Mouse (Mus musculus) bone marrow, adult 2 months (tissue): ENCODE measurements around the gene Epha3. TPM values are rescaled to one million over a fixed set of nuclear protein-coding genes. Genes with fewer than 3 reads are reported as not detected.

ENCODE experiments used
- H3K27ac ChIP-seq: fragments of 200-500 bp; 2 replicates; pipeline ENCODE4 v1.5.1; 2012; ENCODE audit warnings: low read depth, mild to moderate bottlenecking, control low read depth, inconsistent platforms, low read length; ENCODE audit not compliant: control insufficient read depth, poor library complexity, insufficient read depth
- H3K4me1 ChIP-seq: fragments of 200-500 bp; 2 replicates; pipeline ENCODE4 v1.6.1; 2011; ENCODE audit warnings: low read length; ENCODE audit not compliant: control insufficient read depth, insufficient read depth
- H3K4me3 ChIP-seq: fragments of 200-500 bp; replicated peaks from 2 replicates; pipeline ENCODE3; 2011; ENCODE audit warnings: mild to moderate bottlenecking, low read depth, low read length, control low read depth; ENCODE audit not compliant: control insufficient read depth
- CTCF ChIP-seq: fragments of 200-500 bp; IDR thresholded peaks from 2 replicates; pipeline ENCODE4 v1.5.1; 2011; ENCODE audit warnings: low read length, control low read depth; ENCODE audit not compliant: control insufficient read depth, insufficient read depth
- POLR2A ChIP-seq: fragments of 200-500 bp; IDR thresholded peaks from 2 replicates; pipeline ENCODE4 v1.6.1; 2011; ENCODE audit warnings: low read depth, mild to moderate bottlenecking, control low read depth, low read length, borderline replicate concordance; ENCODE audit not compliant: control insufficient read depth
- WGBS: fragments of 180-500 bp; shearing (Covaris S2); methylation state at CpG from one replicate; pipeline ENCODE4 v1.1.7; 2018; 5-methylcytosine and 5-hydroxymethylcytosine counted together
- polyA plus RNA-seq: library from polyadenylated mRNA; stranded (reverse); fragments of >200 nt; gene quantifications from 2 replicates; pipeline ENCODE4 v1.2.4, GENCODE M21; 2011; ENCODE audit warnings: low replicate concordance; ENCODE audit not compliant: missing spikeins, insufficient read depth, insufficient read length

Epha3 gene
- polyA plus RNA-seq, 1 experiment, result 0.45 TPM

DNA sequence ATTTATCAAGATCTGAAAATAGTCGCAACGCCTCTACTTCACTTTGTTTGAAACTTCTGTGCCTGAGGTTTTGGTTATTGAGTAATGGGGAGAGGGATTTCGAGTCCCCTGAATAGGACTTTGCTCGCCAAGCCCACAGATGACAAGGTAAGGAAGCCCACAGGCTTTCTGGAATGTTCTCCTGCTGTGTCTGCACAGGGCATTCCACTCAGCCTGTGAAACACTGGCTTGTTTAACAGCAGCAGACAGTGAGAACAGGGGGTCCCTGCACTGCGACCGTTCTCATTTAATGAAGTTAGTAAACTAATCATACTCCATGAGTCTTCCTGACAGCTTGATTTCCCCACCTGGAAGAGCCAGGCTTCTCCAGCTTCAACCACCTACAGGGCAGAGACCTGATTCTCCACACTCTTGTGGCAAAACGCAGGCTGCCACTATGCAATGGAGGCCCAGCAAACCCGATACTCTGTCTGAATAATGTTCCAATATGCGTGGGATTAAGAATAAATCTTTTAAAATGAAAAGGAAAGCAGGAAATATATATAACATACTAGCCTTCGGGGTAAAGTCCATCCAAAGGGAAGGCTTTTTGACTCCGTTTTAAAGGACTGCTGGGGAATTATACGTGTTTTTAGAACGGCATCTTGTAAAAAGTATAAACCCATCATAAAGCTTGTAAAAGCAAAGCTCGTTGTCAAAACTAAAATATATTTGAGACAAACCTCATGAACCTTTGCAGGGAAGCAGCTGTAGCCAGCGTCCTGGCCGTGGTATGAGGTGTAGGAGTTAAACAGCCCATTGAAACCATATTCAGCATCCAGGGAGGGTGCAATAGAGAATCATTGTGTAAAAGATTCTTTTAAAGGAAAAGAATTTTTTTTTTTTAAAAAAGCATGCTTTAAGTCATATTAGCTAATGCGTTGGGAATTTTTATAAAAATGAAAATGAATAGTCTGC lies 156.8 kb downstream of the Epha3 start:
- H3K27ac ChIP-seq, result no peak overlapping the region
- 81% methylated on average over 17 of the region's 17 CpGs for WGBS

DNA sequence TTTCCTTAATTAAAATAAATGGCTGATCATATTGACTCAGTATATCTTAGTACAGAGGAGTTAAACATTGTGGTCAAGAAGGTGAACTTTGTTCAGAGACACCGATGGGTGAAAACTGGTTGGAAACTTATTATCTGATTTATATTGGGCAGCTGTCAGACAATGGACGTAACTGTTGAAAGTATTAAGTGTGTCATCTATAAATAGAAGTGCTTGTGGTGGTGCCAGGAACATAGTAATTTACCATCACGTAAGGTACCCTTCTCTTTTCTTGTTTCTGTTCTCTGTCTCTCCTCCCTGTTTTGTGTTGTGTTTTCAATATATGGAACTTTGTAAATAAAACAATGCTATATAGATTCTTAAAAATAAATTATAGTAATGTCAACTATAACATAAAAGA lies 174.6 kb downstream of the Epha3 start:
- Histone ChIP-seq H3K4me3 (no peak overlapping the region), H3K4me1 (no peaks in the 10 kb centered on the region), H3K27ac (no peak overlapping the region)
- TF ChIP-seq POLR2A (no peak), CTCF (no peak)
- WGBS, result 64% methylated on average over 3 of the region's 3 CpGs

More for the DNA sequence above, 156.8 kb downstream of the Epha3 start:
- no peak for TF ChIP-seq POLR2A
- TF ChIP-seq CTCF, result no peak
- Histone ChIP-seq H3K4me3 (no peak overlapping the region), H3K4me1 (no peaks in the 10 kb centered on the region)

GRCm38 (mm10) chr16:63684211-63684610 lies 179.8 kb downstream of the Epha3 start:
- no peak overlapping the region for H3K27ac ChIP-seq
- H3K4me3 ChIP-seq, result no peak overlapping the region
- 60% methylated on average over 4 of the region's 4 CpGs for WGBS
- no peaks in the 10 kb centered on the region for H3K4me1 ChIP-seq
- TF ChIP-seq CTCF, result no peak
- TF ChIP-seq POLR2A, result no peak

GRCm38 (mm10) chr16:63674426-63674825 lies 189.5 kb downstream of the Epha3 start:
- TF ChIP-seq POLR2A, result no peak
- TF ChIP-seq CTCF, result no peak
- Histone ChIP-seq H3K4me1 (no peaks in the 10 kb centered on the region), H3K27ac (no peak overlapping the region), H3K4me3 (no peak overlapping the region)
- 38% methylated on average over 1 of the region's 1 CpGs for WGBS

DNA sequence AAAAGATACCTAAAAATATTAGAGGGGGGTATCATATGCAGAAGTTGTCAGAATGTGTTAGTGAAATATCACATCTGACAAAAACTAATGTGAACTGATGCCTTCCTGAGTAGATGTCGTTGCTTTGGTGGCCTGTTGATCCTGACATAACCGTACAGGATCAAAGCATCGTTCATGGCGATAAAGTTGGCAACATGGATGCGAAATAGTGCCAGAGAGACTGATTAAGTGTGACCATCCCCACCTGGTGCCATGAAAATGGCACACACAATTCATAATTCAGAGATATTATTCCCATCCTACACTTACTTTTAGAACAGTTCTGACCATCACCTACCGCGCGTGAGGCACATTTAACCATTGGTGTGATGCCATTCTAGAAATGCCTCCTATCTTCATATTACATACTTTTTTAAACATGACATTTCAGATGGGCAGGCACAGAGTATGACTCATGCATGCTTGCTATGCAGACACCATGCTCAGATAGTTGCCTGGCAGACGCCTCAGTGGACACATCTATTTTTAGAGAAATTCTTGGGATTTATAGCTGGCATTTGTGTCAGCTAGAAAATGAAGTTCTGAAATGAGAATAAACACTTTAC lies 190.6 kb downstream of the Epha3 start:
- no peak for TF ChIP-seq CTCF
- no peak for TF ChIP-seq POLR2A
- Histone ChIP-seq H3K27ac (no peak overlapping the region), H3K4me3 (no peak overlapping the region), H3K4me1 (no peaks in the 10 kb centered on the region)
- 86% methylated on average over 9 of the region's 9 CpGs for WGBS

GRCm38 (mm10) chr16:63665897-63666464 lies 198.0 kb downstream of the Epha3 start:
- TF ChIP-seq POLR2A (no peak), CTCF (no peak)
- Histone ChIP-seq H3K4me1 (no peaks in the 10 kb centered on the region), H3K27ac (no peak overlapping the region), H3K4me3 (no peak overlapping the region)
- 82% methylated on average over 3 of the region's 3 CpGs for WGBS

DNA sequence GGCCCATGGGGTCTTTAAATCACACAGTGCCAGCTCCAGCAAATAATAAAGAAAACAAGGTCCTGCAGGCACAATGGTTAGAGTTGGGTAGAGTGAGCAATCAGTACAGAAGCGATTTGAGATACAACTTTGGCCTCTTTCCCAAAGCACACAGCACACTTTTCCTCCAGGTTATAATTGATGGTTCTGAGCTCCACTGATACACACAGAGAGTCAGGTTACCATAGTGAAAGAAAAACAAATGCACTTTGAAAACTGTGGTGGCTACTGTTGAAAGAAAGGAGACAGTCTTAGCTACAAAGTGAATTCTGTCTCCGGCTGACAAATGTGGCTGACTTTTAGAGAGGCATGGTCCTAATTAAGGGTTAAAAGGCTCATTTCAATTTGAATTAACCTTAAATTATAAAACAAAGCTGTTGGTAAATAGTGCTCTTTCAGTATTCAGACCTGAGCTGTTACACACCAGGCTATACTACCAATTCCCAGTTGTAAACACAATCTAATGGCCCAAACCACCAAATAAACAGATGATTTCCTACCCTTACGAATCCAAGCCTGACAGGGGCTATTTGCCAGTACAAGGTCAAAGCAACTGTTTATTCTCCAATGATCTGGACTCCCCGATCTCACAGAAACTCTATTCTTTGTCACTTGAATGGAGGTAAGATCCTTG lies 205.5 kb downstream of the Epha3 start:
- no peak for TF ChIP-seq POLR2A
- no peak for TF ChIP-seq CTCF
- Histone ChIP-seq H3K4me3 (no peak overlapping the region), H3K4me1 (no peaks in the 10 kb centered on the region), H3K27ac (no peak overlapping the region)
- 48% methylated on average over 4 of the region's 4 CpGs for WGBS

- Histone ChIP-seq H3K27ac (no peak overlapping the region), H3K4me3 (no peak overlapping the region), H3K4me1 (no peaks in the 10 kb centered on the region)
- 55% methylated on average over 2 of the region's 2 CpGs for WGBS
- TF ChIP-seq CTCF, result no peak
- no peak for TF ChIP-seq POLR2A
Observed at GRCm38 (mm10) chr16:63657743-63658142, 206.2 kb downstream of the Epha3 start.
